Mouse (Mus musculus) adrenal gland (tissue): Measurements from ENCODE around the gene Gm49366.
"Not testable (repeated sequence)": the region's sequence is repeated elsewhere in the genome, so short reads cannot be mapped to it uniquely, and the experiment has no call there.

Experiments
- intact Hi-C: fragments of 180-260 bp; cut with DNase I; formaldehyde crosslinking; loops from one replicate; pipeline ENCODE4 v1.15.1; 2025

The Gm49366 gene

DNA sequence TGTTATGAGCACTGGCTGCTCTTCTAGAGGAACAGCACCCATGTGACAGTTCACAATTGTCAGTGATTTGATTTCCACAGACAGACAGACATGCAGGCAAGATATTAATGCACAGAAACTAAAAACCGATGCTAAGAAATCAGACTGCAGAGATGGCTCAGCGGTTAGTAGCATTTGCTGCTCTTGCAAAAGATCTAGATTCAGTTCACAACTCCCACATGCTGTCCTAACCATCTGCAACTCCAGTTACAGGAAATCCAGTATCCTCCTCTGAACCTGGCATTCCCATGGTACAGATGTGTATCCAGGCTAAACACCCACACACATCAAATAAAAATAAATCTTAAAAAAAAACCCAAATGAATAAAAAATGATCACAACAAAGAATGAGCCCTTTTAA is 33.0 kb downstream of the Gm49366 start:
- intact Hi-C loops: no loop called here

DNA sequence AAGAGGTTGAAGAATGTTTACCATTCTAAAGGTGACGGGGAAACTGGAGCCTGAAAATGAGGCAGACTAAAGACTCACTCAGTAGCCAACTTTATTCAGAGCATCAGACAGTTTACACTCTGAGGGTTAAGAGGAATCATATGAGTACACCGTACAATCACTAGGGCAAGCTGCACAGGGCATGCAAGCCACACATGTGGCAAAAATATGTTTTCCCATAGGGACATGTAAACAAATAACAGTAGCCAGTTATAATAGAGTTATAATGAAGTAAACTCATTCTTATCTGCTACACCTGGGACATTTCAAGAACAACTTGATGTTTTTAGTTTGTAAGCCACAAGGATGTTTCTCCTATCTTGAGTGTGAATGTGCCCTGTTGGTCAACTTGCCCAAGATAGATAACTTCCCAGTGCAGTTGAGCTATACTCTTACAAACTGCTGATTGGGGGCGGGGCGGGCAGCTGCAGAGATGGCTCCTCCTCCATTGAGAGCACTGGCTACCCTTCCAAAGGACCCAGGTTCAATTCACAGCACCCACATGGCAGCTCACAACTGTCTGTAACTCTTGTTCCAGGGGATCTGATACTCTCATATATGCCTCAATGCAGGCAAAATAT is 38.7 kb downstream of the Gm49366 start:
- intact Hi-C loops: no loop called here

DNA sequence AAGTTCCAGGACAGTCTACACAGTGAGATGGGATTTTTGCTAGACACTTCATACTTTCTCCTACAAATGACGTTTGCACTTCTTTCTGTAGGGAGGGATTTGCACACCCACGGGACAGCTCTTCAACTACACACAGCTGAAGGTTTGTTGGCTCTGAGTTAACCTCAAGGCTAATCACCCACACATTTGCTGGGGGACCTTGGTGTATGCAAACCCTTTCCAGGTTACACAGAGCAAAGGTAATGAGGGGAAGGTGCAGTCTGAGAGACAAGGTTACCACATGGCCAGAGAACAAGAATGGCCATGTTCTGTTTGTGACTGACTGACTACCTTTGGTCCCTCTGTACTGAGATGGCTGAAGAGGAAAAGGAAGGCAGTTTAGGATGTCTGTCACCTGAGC is 45.1 kb downstream of the Gm49366 start:
- intact Hi-C loops: no loop called here

DNA sequence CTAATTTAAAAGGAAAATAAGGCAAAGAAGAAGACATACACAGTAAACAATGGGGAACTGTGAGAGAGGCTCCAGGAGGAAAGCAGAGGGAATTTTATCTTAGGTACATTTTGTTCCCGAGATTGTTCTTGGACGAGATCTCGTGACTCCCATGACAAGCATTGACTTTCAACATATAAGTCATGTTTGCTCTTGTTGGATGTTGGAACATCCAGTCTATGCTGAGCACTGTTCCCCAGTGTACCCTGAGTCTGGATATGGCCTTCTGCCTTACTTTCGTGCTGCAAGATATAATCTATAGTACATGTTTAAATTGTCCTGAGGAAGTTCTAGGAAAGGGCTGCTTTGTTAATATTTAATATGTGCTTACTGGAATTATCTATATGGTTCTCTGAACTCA is 45.8 kb downstream of the Gm49366 start:
- intact Hi-C loops: no loop called here

DNA sequence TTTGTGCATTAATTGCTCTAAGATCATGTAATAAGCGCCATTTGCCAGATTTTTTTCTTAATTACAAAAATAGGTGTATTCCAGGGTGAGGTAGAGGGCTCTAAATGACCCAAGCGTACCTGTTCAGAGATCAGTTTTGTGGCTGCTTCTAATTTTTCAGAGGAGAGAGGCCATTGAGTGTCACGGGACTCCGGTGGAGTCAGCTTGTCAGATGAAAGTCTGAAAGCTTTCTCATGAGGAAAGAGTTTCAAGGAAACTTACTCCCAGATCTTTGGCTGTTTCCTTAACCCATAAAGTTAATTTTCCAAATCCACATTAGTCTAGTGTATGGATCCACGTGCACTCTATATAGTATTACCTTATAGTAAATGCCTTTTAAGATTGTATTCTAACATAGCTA is 55.9 kb downstream of the Gm49366 start:
- intact Hi-C loops: not testable (repeated sequence)

DNA sequence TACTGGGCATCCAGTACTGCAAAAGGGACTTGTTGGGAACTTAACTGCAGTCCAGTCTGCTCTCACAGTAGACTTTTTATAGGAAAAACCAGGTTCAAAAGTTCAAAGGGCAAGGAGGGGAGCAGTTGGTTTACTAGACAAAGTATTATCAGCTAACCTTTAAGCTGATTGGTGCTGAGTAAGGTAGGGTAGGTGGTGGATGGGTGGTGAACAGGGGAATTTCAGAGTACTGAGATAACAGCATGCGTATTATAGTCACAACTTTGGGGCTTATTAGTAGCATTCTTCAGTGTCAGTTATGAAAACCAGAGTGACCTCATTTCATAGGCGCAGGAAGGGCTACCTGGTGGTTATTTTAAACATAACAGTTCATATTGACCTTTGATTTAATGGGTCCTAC is 60.9 kb downstream of the Gm49366 start:
- intact Hi-C loops: no loop called here

DNA sequence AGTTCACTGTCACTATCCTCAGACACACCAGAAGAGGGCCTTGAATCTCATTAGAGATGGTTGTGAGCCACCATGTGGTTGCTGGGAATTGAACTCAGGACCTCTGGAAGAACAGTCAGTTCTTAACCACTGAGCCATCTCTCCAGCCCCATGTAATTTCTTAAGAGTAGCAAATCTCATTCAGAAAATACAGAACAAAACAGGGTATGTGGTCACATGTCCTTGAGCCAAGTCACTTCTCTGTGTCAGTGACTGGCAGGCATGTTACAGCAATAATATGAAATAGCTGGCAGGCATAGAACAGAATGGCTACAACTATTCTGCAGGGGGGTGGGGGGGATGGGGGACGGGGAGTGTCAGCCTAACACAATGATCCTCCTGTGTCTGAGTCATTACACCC is 61.3 kb downstream of the Gm49366 start:
- intact Hi-C loops: no loop called here

DNA sequence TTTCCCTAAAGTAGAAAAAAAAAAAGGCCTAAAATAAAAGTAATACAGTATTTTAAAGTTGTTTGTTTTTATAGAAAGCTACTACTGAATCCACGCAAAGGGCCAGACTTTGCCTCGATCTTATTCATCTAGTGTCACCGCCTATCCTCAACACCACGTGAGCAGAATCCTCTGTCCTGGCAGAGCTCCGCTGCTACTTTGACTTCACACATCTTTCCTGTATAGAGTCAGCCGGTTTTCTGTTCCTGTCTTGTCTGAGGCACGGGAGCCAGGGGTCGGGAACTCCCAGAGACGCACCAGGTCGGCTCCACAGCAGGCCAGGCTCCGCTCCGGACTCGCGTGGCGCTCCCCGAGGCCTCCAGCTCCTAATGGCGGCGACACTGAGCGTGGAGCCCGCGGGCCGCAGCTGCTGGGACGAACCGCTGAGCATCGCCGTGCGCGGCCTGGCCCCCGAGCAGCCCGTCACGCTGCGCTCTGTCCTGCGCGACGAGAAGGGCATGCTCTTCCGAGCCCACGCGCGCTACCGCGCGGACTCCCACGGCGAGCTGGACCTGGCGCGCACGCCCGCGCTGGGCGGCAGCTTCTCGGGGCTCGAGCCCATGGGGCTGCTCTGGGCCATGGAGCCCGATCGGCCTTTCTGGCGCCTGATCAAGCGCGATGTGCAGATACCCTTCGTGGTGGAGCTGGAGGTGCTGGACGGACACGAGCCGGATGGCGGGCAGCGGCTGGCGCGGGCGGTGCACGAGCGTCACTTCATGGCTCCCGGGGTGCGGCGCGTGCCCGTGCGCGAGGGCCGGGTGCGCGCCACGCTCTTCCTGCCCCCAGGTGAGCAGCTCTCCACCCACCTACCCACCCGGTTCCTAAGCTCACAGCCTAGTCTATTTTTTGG is 62.1 kb downstream of the Gm49366 start, which contains the start of gene Acot6:
Gene Acot6 (plus strand): TSS at position 51 of the 889 bp plus-strand sequence.
- intact Hi-C loops: not testable (repeated sequence)

DNA sequence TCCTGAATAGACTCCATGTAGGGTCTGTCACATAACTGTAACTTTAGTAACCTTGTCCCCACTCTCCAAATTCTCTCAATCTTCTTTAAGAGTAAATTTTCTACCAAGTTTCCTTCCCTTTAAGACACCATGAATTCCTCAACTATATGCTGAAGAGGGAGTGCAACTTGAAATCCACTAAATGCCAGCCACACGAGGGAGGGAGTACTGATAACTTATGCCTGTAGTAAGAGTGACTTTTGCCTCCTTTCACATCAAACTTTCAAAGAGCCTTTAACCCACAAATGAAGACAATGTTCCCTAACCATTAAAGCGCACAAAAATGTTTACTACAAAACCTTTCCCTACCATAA is 62.7 kb downstream of the Gm49366 start:
- intact Hi-C loops: no loop called here

DNA sequence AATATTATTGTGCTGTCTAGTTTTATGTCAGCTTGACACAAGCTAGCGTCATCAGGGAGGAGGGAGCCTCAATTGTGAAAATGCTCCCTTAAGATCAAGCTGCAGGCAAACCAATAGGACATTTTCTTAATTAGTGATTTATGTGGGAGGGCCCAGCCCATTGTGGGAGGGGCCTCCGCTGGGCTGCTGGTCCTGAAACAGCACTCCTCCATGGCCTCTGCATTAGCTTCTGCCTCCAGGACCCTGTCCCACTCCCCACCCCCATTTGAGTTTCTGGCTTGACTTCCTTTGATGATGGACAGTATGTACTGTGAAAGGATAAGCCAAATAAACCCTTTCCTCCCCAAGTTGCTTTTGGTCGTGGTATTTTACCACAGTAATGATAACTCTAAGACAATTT is 68.3 kb downstream of the Gm49366 start:
- intact Hi-C loops: no loop called here

DNA sequence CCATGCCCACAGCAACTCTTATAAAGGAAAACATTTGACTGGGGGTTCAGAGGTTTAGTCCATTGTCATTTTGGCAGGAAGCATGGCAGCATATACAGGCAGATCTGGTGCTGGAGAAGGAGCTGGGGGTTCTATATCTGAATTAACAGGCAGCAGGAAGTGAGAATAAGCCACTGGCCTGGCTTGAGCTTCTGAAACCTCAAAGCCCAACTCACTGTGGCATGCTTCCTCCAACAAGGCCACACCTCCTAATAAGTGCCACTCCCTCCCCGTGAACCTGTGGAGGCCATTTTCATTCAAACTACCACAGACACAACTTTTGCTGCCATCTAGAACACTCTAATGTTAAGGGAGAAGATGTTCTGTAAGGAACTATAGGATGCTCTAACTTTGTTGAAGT is 69.0 kb downstream of the Gm49366 start:
- intact Hi-C loops: no loop called here
